In the genomic region with DNA sequence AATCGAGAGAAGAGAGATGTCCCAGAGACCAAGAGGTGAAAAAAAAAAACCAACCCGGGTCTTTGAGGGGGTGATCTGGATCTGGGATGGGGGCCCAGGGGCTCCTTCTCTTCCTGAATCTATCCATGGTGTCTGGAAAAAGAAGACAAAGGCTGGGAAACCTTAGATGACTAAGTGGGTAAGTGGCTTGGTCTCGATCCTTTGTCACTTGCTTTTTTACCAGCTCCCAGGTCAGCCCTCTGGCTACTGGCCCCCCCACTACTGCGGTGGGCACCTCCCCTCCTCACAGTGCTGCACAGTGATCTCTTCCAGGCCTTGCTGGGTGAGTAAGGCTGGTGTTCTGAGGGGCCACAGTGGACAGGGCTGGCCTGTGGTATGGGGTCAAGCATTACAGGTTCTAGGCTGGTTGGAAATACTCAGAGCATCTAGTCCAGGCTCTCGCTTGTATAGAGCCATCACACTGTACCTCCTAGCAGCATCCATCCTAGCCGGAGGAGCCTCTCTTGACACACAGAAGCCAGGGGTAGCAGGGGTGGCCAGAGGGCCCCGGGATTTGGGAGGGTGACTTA, we compare ENCODE assay signal across 8 mouse cellular contexts. TPM values are rescaled to one million over a fixed set of nuclear protein-coding genes. Genes with fewer than 3 reads are reported as not detected.
DNase-seq lines count a peak whose midpoint lies in the region; ATAC-seq and TF ChIP-seq lines count a peak whose summit lies in the region.
"Had no signal": no experiment of that assay in that cellular context is flagged by ENCODE, and none has a peak within 500 bp of the region (broad histone marks: within the 10 kb centered on the region; RNA-seq: fewer than 3 reads in every experiment).

No protein-coding gene starts in this region.

- ATAC-seq in forebrain, embryonic 14.5 days, result no peak
- ATAC-seq in intestine, embryonic 14.5 days (replicated peaks; ENCODE audit: low FRiP score, low TSS enrichment, low read depth), result no peak
- ATAC-seq in neural tube, embryonic 14.5 days (ENCODE audit: low read depth), result no peak

- 35% methylated on average over 7 of the region's 7 CpGs for WGBS in forebrain, embryonic 14.5 days
- 49% methylated on average over 7 of the region's 7 CpGs for WGBS in intestine, embryonic 14.5 days
- 54% methylated on average over 7 of the region's 7 CpGs for WGBS in neural tube, embryonic 14.5 days

- peak overlapping the region; percentile 79 for H3K4me2 ChIP-seq in forebrain, embryonic 14.5 days (ENCODE audit: low read length)
- peak overlapping the region; percentile 56 for H3K4me2 ChIP-seq in intestine, embryonic 14.5 days (ENCODE audit: low read length)
- peak overlapping the region; percentile 94 for H3K4me2 ChIP-seq in neural tube, embryonic 14.5 days (ENCODE audit: low read depth, low read length)

- TF ChIP-seq CTCF in left cerebral cortex, adult 2 months (IDR thresholded peaks at IDR 0.05), result no peak

- intact Hi-C loops in left cerebral cortex, adult 2 months (cut with DNase I), result no loop called here
- intact Hi-C loops in left cerebral cortex, postnatal 36 days (cut with DNase I), result no loop called here

- H3K27ac ChIP-seq in left cerebral cortex, adult 2 months, result peak overlapping the region; percentile 93; the same call in 1 of the 2 replicates
- peak overlapping the region; percentile 90; the same call in 1 of the 2 replicates for H3K27ac ChIP-seq in forebrain, embryonic 14.5 days (ENCODE audit: low read depth, low read length)
- H3K27ac ChIP-seq in intestine, embryonic 14.5 days (ENCODE audit: low read depth), result no peak overlapping the region
- peak overlapping the region; percentile 22; the same call in 1 of the 2 replicates for H3K27ac ChIP-seq in neural tube, embryonic 14.5 days (ENCODE audit: low read depth, low read length)

- DNase-seq in left cerebral cortex, adult 2 months (ENCODE audit: extremely low spot score in 1 of 2, low spot score in 2 of 2), result no peak
- DNase-seq in left cerebral cortex, postnatal 36 days (ENCODE audit: low spot score in 2 of 2), result no peak
- DNase-seq in forebrain, embryonic 14.5 days (ENCODE audit: low spot score), result no peak
- DNase-seq in intestine, embryonic 14.5 days (ENCODE audit: low spot score), result no peak
- DNase-seq in thymus, postnatal 0 days (ENCODE audit: low spot score), result no peak
- no peak for DNase-seq in ovary, postnatal 14 days (ENCODE audit: low spot score)
- DNase-seq: left cerebral cortex, postnatal 4 days had no signal

- H3K27me3 ChIP-seq in forebrain, embryonic 14.5 days (replicated peaks; ENCODE audit: control insufficient read depth, insufficient read depth, low read length), result no peaks in the 10 kb centered on the region
- no peaks in the 10 kb centered on the region for H3K27me3 ChIP-seq in intestine, embryonic 14.5 days (replicated peaks; ENCODE audit: control insufficient read depth, insufficient read depth, low read length)
- H3K27me3 ChIP-seq in neural tube, embryonic 14.5 days (ENCODE audit: control insufficient read depth, insufficient read depth, low read length), result no peaks in the 10 kb centered on the region

- H3K9me3 ChIP-seq in forebrain, embryonic 14.5 days (replicated peaks; ENCODE audit: control insufficient read depth, low read length), result no peaks in the 10 kb centered on the region
- no peaks in the 10 kb centered on the region for H3K9me3 ChIP-seq in intestine, embryonic 14.5 days (ENCODE audit: control insufficient read depth, low read length)
- no peaks in the 10 kb centered on the region for H3K9me3 ChIP-seq in neural tube, embryonic 14.5 days (ENCODE audit: control insufficient read depth, low read length)

- peaks cover 18% of the 10 kb centered on the region for H3K36me3 ChIP-seq in forebrain, embryonic 14.5 days (ENCODE audit: control insufficient read depth, insufficient read depth, low read length)
- H3K36me3 ChIP-seq in intestine, embryonic 14.5 days (ENCODE audit: control insufficient read depth, insufficient read depth, low read length), result peaks cover 16% of the 10 kb centered on the region
- H3K36me3 ChIP-seq in neural tube, embryonic 14.5 days (ENCODE audit: control insufficient read depth, insufficient read depth, low read length), result peaks cover 4% of the 10 kb centered on the region; the same call in 1 of the 2 replicates

- peak overlapping the region; percentile 94 for H3K9ac ChIP-seq in forebrain, embryonic 14.5 days (ENCODE audit: low read length)
- no peak overlapping the region; the same call in 1 of the 2 replicates for H3K9ac ChIP-seq in intestine, embryonic 14.5 days (ENCODE audit: low read length)
- peak overlapping the region; percentile 83; the same call in 1 of the 2 replicates for H3K9ac ChIP-seq in neural tube, embryonic 14.5 days (replicated peaks; ENCODE audit: low read depth, low read length)

- peaks cover 31% of the 10 kb centered on the region for H3K4me1 ChIP-seq in forebrain, embryonic 14.5 days (ENCODE audit: control insufficient read depth, insufficient read depth, low read length)
- peaks cover 44% of the 10 kb centered on the region for H3K4me1 ChIP-seq in intestine, embryonic 14.5 days (replicated peaks; ENCODE audit: control insufficient read depth, insufficient read depth, low read length)
- peaks cover 30% of the 10 kb centered on the region for H3K4me1 ChIP-seq in neural tube, embryonic 14.5 days (ENCODE audit: control insufficient read depth, insufficient read depth, low read length)

- H3K4me3 ChIP-seq in left cerebral cortex, adult 2 months, result no peak overlapping the region
- peak overlapping the region; percentile 66; the same call in 1 of the 2 replicates for H3K4me3 ChIP-seq in forebrain, embryonic 14.5 days (ENCODE audit: low read depth, low read length)
- no peak overlapping the region for H3K4me3 ChIP-seq in intestine, embryonic 14.5 days (ENCODE audit: low read depth, low read length)
- H3K4me3 ChIP-seq in neural tube, embryonic 14.5 days (ENCODE audit: low read depth, low read length), result no peak overlapping the region

RNA-seq across cellular contexts. Expression of gene Dlg4, which starts 0.5 kb away (rescaled TPM):
- 100 to 1,000 TPM; 818 to 875 TPM for total RNA-seq in left cerebral cortex, adult 2 months (2021)
- total RNA-seq in left cerebral cortex, postnatal 36 days (2021), result 100 to 1,000 TPM; 867 to 894 TPM
- 19.3 and 21.0 TPM in 2 replicates for polyA plus RNA-seq in forebrain, embryonic 14.5 days (2014; fragmentation: Nextera tagmentation; extraction: Ambion mirVana)
- 7.7 and 8.6 TPM in 2 replicates for polyA plus RNA-seq in intestine, embryonic 14.5 days (2014; fragmentation: Nextera tagmentation; extraction: Ambion mirVana)
- 24.9 and 31.6 TPM in 2 replicates for polyA plus RNA-seq in neural tube, embryonic 14.5 days (2014; fragmentation: Nextera tagmentation; extraction: Ambion mirVana)
- polyA plus RNA-seq in thymus, postnatal 0 days (2015; fragmentation: Nextera tagmentation; extraction: Ambion mirVana), result 3.8 and 6.6 TPM in 2 replicates

RNA-seq across cellular contexts. Expression of gene Acadvl, which starts 2.1 kb away (rescaled TPM):
- total RNA-seq in left cerebral cortex, adult 2 months (2021), result 10 to 100 TPM; 59.4 to 62.5 TPM
- total RNA-seq in left cerebral cortex, postnatal 36 days (2021), result 10 to 100 TPM; 54.3 to 58.5 TPM
- polyA plus RNA-seq in forebrain, embryonic 14.5 days (2014; fragmentation: Nextera tagmentation; extraction: Ambion mirVana), result 53.3 and 58.4 TPM in 2 replicates
- 72.8 and 73.8 TPM in 2 replicates for polyA plus RNA-seq in intestine, embryonic 14.5 days (2014; fragmentation: Nextera tagmentation; extraction: Ambion mirVana)
- 49.5 and 57.2 TPM in 2 replicates for polyA plus RNA-seq in neural tube, embryonic 14.5 days (2014; fragmentation: Nextera tagmentation; extraction: Ambion mirVana)
- polyA plus RNA-seq in thymus, postnatal 0 days (2015; fragmentation: Nextera tagmentation; extraction: Ambion mirVana), result 105 and 107 TPM in 2 replicates

RNA-seq across cellular contexts. Expression of gene Dvl2, which starts 16.9 kb away (rescaled TPM):
- 10 to 100 TPM; 32.6 to 32.9 TPM for total RNA-seq in left cerebral cortex, adult 2 months (2021)
- total RNA-seq in left cerebral cortex, postnatal 36 days (2021), result 10 to 100 TPM; 25.4 to 36.0 TPM
- polyA plus RNA-seq in forebrain, embryonic 14.5 days (2014; fragmentation: Nextera tagmentation; extraction: Ambion mirVana), result 19.7 and 25.7 TPM in 2 replicates
- 32.0 and 32.6 TPM in 2 replicates for polyA plus RNA-seq in intestine, embryonic 14.5 days (2014; fragmentation: Nextera tagmentation; extraction: Ambion mirVana)
- polyA plus RNA-seq in neural tube, embryonic 14.5 days (2014; fragmentation: Nextera tagmentation; extraction: Ambion mirVana), result 19.0 and 19.2 TPM in 2 replicates
- polyA plus RNA-seq in thymus, postnatal 0 days (2015; fragmentation: Nextera tagmentation; extraction: Ambion mirVana), result 20.6 and 21.0 TPM in 2 replicates

RNA-seq across cellular contexts. Expression of gene Phf23, which starts 21.7 kb away (rescaled TPM):
- total RNA-seq in left cerebral cortex, adult 2 months (2021), result 10 to 100 TPM; 44.3 to 48.9 TPM
- total RNA-seq in left cerebral cortex, postnatal 36 days (2021), result 10 to 100 TPM; 41.3 to 46.1 TPM
- polyA plus RNA-seq in forebrain, embryonic 14.5 days (2014; fragmentation: Nextera tagmentation; extraction: Ambion mirVana), result 49.4 and 49.6 TPM in 2 replicates
- 37.6 and 43.9 TPM in 2 replicates for polyA plus RNA-seq in intestine, embryonic 14.5 days (2014; fragmentation: Nextera tagmentation; extraction: Ambion mirVana)
- 28.8 and 37.8 TPM in 2 replicates for polyA plus RNA-seq in neural tube, embryonic 14.5 days (2014; fragmentation: Nextera tagmentation; extraction: Ambion mirVana)
- 52.2 and 61.3 TPM in 2 replicates for polyA plus RNA-seq in thymus, postnatal 0 days (2015; fragmentation: Nextera tagmentation; extraction: Ambion mirVana)

RNA-seq across cellular contexts. Expression of gene Gabarap, which starts 26.3 kb away (rescaled TPM):
- total RNA-seq in left cerebral cortex, adult 2 months (2021), result 100 to 1,000 TPM; 209 to 215 TPM
- 100 to 1,000 TPM; 199 to 219 TPM for total RNA-seq in left cerebral cortex, postnatal 36 days (2021)
- polyA plus RNA-seq in forebrain, embryonic 14.5 days (2014; fragmentation: Nextera tagmentation; extraction: Ambion mirVana), result 701 and 779 TPM in 2 replicates
- 481 and 495 TPM in 2 replicates for polyA plus RNA-seq in intestine, embryonic 14.5 days (2014; fragmentation: Nextera tagmentation; extraction: Ambion mirVana)
- polyA plus RNA-seq in neural tube, embryonic 14.5 days (2014; fragmentation: Nextera tagmentation; extraction: Ambion mirVana), result 609 and 643 TPM in 2 replicates
- polyA plus RNA-seq in thymus, postnatal 0 days (2015; fragmentation: Nextera tagmentation; extraction: Ambion mirVana), result 400 and 425 TPM in 2 replicates
